Comparison of ENCODE assay signal across 22 mouse cellular contexts in genomic region chrX:113545106-113545505, GRCm38 (mm10).
DNase-seq lines count a peak whose midpoint lies in the region; ATAC-seq and TF ChIP-seq lines count a peak whose summit lies in the region.
"Had no signal": no experiment of that assay in that cellular context is flagged by ENCODE, and none has a peak within 500 bp of the region (broad histone marks: within the 10 kb centered on the region; RNA-seq: fewer than 3 reads in every experiment).

No protein-coding gene starts in this region.

- DNase-seq in adrenal gland, postnatal 25 days = peak; percentile 11
- no peak for DNase-seq in adrenal gland, postnatal 4 days (ENCODE audit: low spot score in 2 of 2)
- DNase-seq in lung, embryonic 14.5 days = peak; percentile 77
- DNase-seq in lung, adult 18-20 months = no peak
- DNase-seq in 416B (ENCODE audit: low read depth) = peak; percentile 6
- peak; percentile 4 for DNase-seq in brain, embryonic 14.5 days (ENCODE audit: low read depth)
- no peak for DNase-seq in cerebellum, adult 2 months
- DNase-seq: cerebellum, adult 8-10 months; gastrocnemius, postnatal 25 days; right cerebral cortex, postnatal 25 days; thymus, adult 2 months had no signal

- no peaks in the 10 kb centered on the region for H3K9me3 ChIP-seq in lung, embryonic 14.5 days (ENCODE audit: low read depth, low read length)
- H3K9me3 ChIP-seq in neural tube, embryonic 15.5 days (replicated peaks) = no peaks in the 10 kb centered on the region
- H3K9me3 ChIP-seq: embryonic facial prominence, embryonic 12.5 days; limb, embryonic 12.5 days; midbrain, embryonic 12.5 days; neural tube, embryonic 12.5 days had no signal

- H3K27ac ChIP-seq in lung, embryonic 14.5 days (ENCODE audit: low read depth) = no peak overlapping the region
- H3K27ac ChIP-seq in neural tube, embryonic 15.5 days (replicated peaks) = no peak overlapping the region
- H3K27ac ChIP-seq in cerebellum, adult 2 months (ENCODE audit: insufficient read depth, low read length) = no peak overlapping the region
- H3K27ac ChIP-seq: embryonic facial prominence, embryonic 12.5 days; limb, embryonic 12.5 days; liver, embryonic 14.5 days; midbrain, embryonic 12.5 days; neural tube, embryonic 12.5 days had no signal

- H3K9ac ChIP-seq in lung, embryonic 14.5 days = no peak overlapping the region
- H3K9ac ChIP-seq in neural tube, embryonic 15.5 days (replicated peaks) = no peak overlapping the region
- H3K9ac ChIP-seq: embryonic facial prominence, embryonic 12.5 days; limb, embryonic 12.5 days; liver, embryonic 14.5 days; midbrain, embryonic 12.5 days; neural tube, embryonic 12.5 days had no signal

- WGBS in lung, embryonic 14.5 days = 27% methylated on average over 3 of the region's 3 CpGs
- WGBS in neural tube, embryonic 15.5 days = 79% methylated on average over 3 of the region's 3 CpGs
- 42% methylated on average over 3 of the region's 3 CpGs for WGBS in cerebellum, adult 2 months

- no peak overlapping the region for H3K4me2 ChIP-seq in lung, embryonic 14.5 days
- H3K4me2 ChIP-seq in neural tube, embryonic 15.5 days = no peak overlapping the region
- H3K4me2 ChIP-seq: embryonic facial prominence, embryonic 12.5 days; limb, embryonic 12.5 days; midbrain, embryonic 12.5 days; neural tube, embryonic 12.5 days had no signal

- H3K4me1 ChIP-seq in lung, embryonic 14.5 days (ENCODE audit: insufficient read depth) = no peaks in the 10 kb centered on the region
- H3K4me1 ChIP-seq in neural tube, embryonic 15.5 days = no peaks in the 10 kb centered on the region
- H3K4me1 ChIP-seq in cerebellum, adult 2 months (ENCODE audit: control insufficient read depth, insufficient read depth, low read length) = no peaks in the 10 kb centered on the region
- H3K4me1 ChIP-seq: embryonic facial prominence, embryonic 12.5 days; limb, embryonic 12.5 days; midbrain, embryonic 12.5 days; neural tube, embryonic 12.5 days had no signal

- H3K27me3 ChIP-seq in lung, embryonic 14.5 days (ENCODE audit: insufficient read depth, low read length) = no peaks in the 10 kb centered on the region
- H3K27me3 ChIP-seq in neural tube, embryonic 15.5 days (replicated peaks) = no peaks in the 10 kb centered on the region
- H3K27me3 ChIP-seq in cerebellum, adult 2 months (ENCODE audit: control insufficient read depth, insufficient read depth, low read length) = no peaks in the 10 kb centered on the region
- H3K27me3 ChIP-seq: CH12.LX; embryonic facial prominence, embryonic 12.5 days; limb, embryonic 12.5 days; midbrain, embryonic 12.5 days; neural tube, embryonic 12.5 days had no signal

- no peaks in the 10 kb centered on the region for H3K36me3 ChIP-seq in lung, embryonic 14.5 days (ENCODE audit: insufficient read depth)
- no peaks in the 10 kb centered on the region for H3K36me3 ChIP-seq in neural tube, embryonic 15.5 days
- H3K36me3 ChIP-seq: embryonic facial prominence, embryonic 12.5 days; limb, embryonic 12.5 days; midbrain, embryonic 12.5 days; neural tube, embryonic 12.5 days had no signal

- no peak for TF ChIP-seq POLR2A in brain, embryonic 14.5 days (IDR thresholded peaks at IDR 0.05; ENCODE audit: borderline replicate concordance, extremely low read depth, insufficient read depth, insufficient read length, poor library complexity, severe bottlenecking)
- no peak for TF ChIP-seq POLR2A in cerebellum, adult 2 months (IDR thresholded peaks at IDR 0.05; ENCODE audit: borderline replicate concordance, insufficient read depth, low read length)

- no peak for TF ChIP-seq CTCF in lung, embryonic 14.5 days (IDR thresholded peaks at IDR 0.05; ENCODE audit: low read depth)
- no peak for TF ChIP-seq CTCF in brain, embryonic 14.5 days (IDR thresholded peaks at IDR 0.05; ENCODE audit: borderline replicate concordance, extremely low read depth, insufficient read depth, insufficient read length)
- TF ChIP-seq CTCF in cerebellum, adult 2 months (IDR thresholded peaks at IDR 0.05; ENCODE audit: borderline replicate concordance, insufficient read depth, low read depth, low read length) = no peak

- ATAC-seq in lung, embryonic 14.5 days (ENCODE audit: insufficient read depth) = peak; percentile 38; the same call in 1 of the 2 replicates
- ATAC-seq in neural tube, embryonic 15.5 days (ENCODE audit: low FRiP score) = no peak
- ATAC-seq: forebrain, embryonic 14.5 days; hindbrain, embryonic 16.5 days; intestine, embryonic 16.5 days had no signal

- H3K4me3 ChIP-seq in lung, embryonic 14.5 days (ENCODE audit: low read depth, low read length) = no peak overlapping the region
- no peak overlapping the region for H3K4me3 ChIP-seq in neural tube, embryonic 15.5 days (replicated peaks)
- no peak overlapping the region for H3K4me3 ChIP-seq in cerebellum, adult 2 months (replicated peaks; ENCODE audit: insufficient read depth, low read depth, low read length)
- H3K4me3 ChIP-seq: embryonic facial prominence, embryonic 12.5 days; erythroblast, embryonic 14.5 days; limb, embryonic 12.5 days; midbrain, embryonic 12.5 days; neural tube, embryonic 12.5 days had no signal

Comparison
In these comparisons a context has a peak if more than half of its experiments do, and no peak if none do; other contexts are left out.
1. DNase-seq: peak in adrenal gland, postnatal 25 days (single experiment), lung, embryonic 14.5 days (single experiment), 416B (single experiment) and brain, embryonic 14.5 days (single experiment); none in adrenal gland, postnatal 4 days (0 of 2), lung, adult 18-20 months (0 of 2) and cerebellum, adult 2 months (0 of 2).